Mouse (Mus musculus): ENCODE data around the gene Nemf. TPM values are rescaled to one million over a fixed set of nuclear protein-coding genes. Genes with fewer than 3 reads are reported as not detected.
"Not testable (repeated sequence)": the region's sequence is repeated elsewhere in the genome, so short reads cannot be mapped to it uniquely, and the experiment has no call there.

The Nemf gene
- 47.5 and 56.5 TPM in 2 replicates for polyA plus RNA-seq (2015; fragmentation: Nextera tagmentation; extraction: Ambion mirVana)

- peak within 1 kb of the TSS; percentile 92 for H3K27ac ChIP-seq
- under 1% methylated on average over 44 of the region's 50 CpGs for WGBS (ENCODE audit: insufficient replicate concordance)
- peak; percentile 81 for DNase-seq
- H3K4me3 ChIP-seq (replicated peaks): peak within 1 kb of the TSS; percentile 93
- ATAC-seq (ENCODE audit: low read depth): peak; percentile 41
- no peaks in the 10 kb centered on the region for H3K27me3 ChIP-seq
- peaks cover 33% of the 10 kb centered on the region for H3K36me3 ChIP-seq
- H3K4me1 ChIP-seq (replicated peaks): peaks cover 15% of the 10 kb centered on the region
- peak within 1 kb of the TSS; percentile 81 for H3K4me2 ChIP-seq
- H3K9me3 ChIP-seq (replicated peaks): no peaks in the 10 kb centered on the region
- H3K9ac ChIP-seq: peak within 1 kb of the TSS; percentile 94
Observed at GRCm38 (mm10) chr12:69356546-69357299, at the start of gene Nemf. Gene Nemf, minus strand, starts transcription at chr12:69357165.

GRCm38 (mm10) chr12:69402594-69403167, 45.7 kb upstream of the Nemf start:
- H3K9ac ChIP-seq: no peak overlapping the region
- H3K36me3 ChIP-seq: no peaks in the 10 kb centered on the region
- H3K9me3 ChIP-seq (replicated peaks): no peaks in the 10 kb centered on the region
- WGBS (ENCODE audit: insufficient replicate concordance): 73% methylated on average over 13 of the region's 13 CpGs
- DNase-seq (no peak), ATAC-seq (ENCODE audit: low read depth) (no peak)
- H3K4me1 ChIP-seq (replicated peaks): no peaks in the 10 kb centered on the region
- no peak overlapping the region for H3K4me2 ChIP-seq
- no peak overlapping the region for H3K4me3 ChIP-seq (replicated peaks)
- H3K27ac ChIP-seq: no peak overlapping the region
- H3K27me3 ChIP-seq: no peaks in the 10 kb centered on the region

- Histone ChIP-seq H3K9me3 (replicated peaks) (no peaks in the 10 kb centered on the region), H3K9ac (no peak overlapping the region), H3K27me3 (no peaks in the 10 kb centered on the region), H3K4me1 (replicated peaks) (no peaks in the 10 kb centered on the region), H3K4me3 (replicated peaks) (no peak overlapping the region), H3K36me3 (no peaks in the 10 kb centered on the region), H3K27ac (no peak overlapping the region), H3K4me2 (no peak overlapping the region)
- DNase-seq: no peak
- no peak for ATAC-seq (ENCODE audit: low read depth)
- 50% methylated on average over 9 of the region's 9 CpGs for WGBS (ENCODE audit: insufficient replicate concordance)
Observed at GRCm38 (mm10) chr12:69402100-69402499, 45.1 kb upstream of the Nemf start.

GRCm38 (mm10) chr12:69400871-69401286, 43.9 kb upstream of the Nemf start:
- Histone ChIP-seq H3K4me2 (no peak overlapping the region), H3K36me3 (no peaks in the 10 kb centered on the region), H3K4me1 (replicated peaks) (no peaks in the 10 kb centered on the region), H3K9ac (no peak overlapping the region), H3K9me3 (replicated peaks) (no peaks in the 10 kb centered on the region), H3K27me3 (no peaks in the 10 kb centered on the region), H3K27ac (no peak overlapping the region), H3K4me3 (replicated peaks) (no peak overlapping the region)
- ATAC-seq (ENCODE audit: low read depth) (no peak), DNase-seq (no peak)
- WGBS (ENCODE audit: insufficient replicate concordance): 11% methylated on average over 2 of the region's 2 CpGs

GRCm38 (mm10) chr12:69400367-69400766, 43.4 kb upstream of the Nemf start:
- no peaks in the 10 kb centered on the region for H3K36me3 ChIP-seq
- H3K4me3 ChIP-seq (replicated peaks): no peak overlapping the region
- H3K9me3 ChIP-seq (replicated peaks): no peaks in the 10 kb centered on the region
- DNase-seq: no peak
- H3K4me2 ChIP-seq: no peak overlapping the region
- no peak overlapping the region for H3K9ac ChIP-seq
- no peak overlapping the region for H3K27ac ChIP-seq
- no peaks in the 10 kb centered on the region for H3K4me1 ChIP-seq (replicated peaks)
- H3K27me3 ChIP-seq: no peaks in the 10 kb centered on the region
- WGBS (ENCODE audit: insufficient replicate concordance): 54% methylated on average over 4 of the region's 4 CpGs
- no peak for ATAC-seq (ENCODE audit: low read depth)

GRCm38 (mm10) chr12:69394456-69394855, 37.5 kb upstream of the Nemf start:
- Histone ChIP-seq H3K4me2 (no peak overlapping the region), H3K27me3 (no peaks in the 10 kb centered on the region), H3K27ac (no peak overlapping the region), H3K4me1 (replicated peaks) (peaks cover 15% of the 10 kb centered on the region), H3K4me3 (replicated peaks) (no peak overlapping the region), H3K9ac (no peak overlapping the region), H3K36me3 (no peaks in the 10 kb centered on the region), H3K9me3 (replicated peaks) (no peaks in the 10 kb centered on the region)
- ATAC-seq (ENCODE audit: low read depth): no peak
- WGBS (ENCODE audit: insufficient replicate concordance): 70% methylated on average over 6 of the region's 6 CpGs
- DNase-seq: no peak

- no peak overlapping the region for H3K27ac ChIP-seq
- no peak overlapping the region for H3K4me2 ChIP-seq
- H3K9ac ChIP-seq: no peak overlapping the region
- H3K4me1 ChIP-seq (replicated peaks): peaks cover 15% of the 10 kb centered on the region
- ATAC-seq (ENCODE audit: low read depth) (no peak), DNase-seq (no peak)
- H3K4me3 ChIP-seq (replicated peaks): no peak overlapping the region
- no peaks in the 10 kb centered on the region for H3K36me3 ChIP-seq
- WGBS (ENCODE audit: insufficient replicate concordance): 67% methylated on average over 10 of the region's 10 CpGs
- no peaks in the 10 kb centered on the region for H3K9me3 ChIP-seq (replicated peaks)
- H3K27me3 ChIP-seq: no peaks in the 10 kb centered on the region
Observed at GRCm38 (mm10) chr12:69393076-69393475, 36.1 kb upstream of the Nemf start.

GRCm38 (mm10) chr12:69390000-69390698, 33.2 kb upstream of the Nemf start:
- 65% methylated on average over 7 of the region's 7 CpGs for WGBS (ENCODE audit: insufficient replicate concordance)
- Histone ChIP-seq H3K4me3 (replicated peaks) (no peak overlapping the region), H3K9ac (no peak overlapping the region), H3K27ac (no peak overlapping the region), H3K4me2 (no peak overlapping the region), H3K36me3 (no peaks in the 10 kb centered on the region), H3K9me3 (replicated peaks) (no peaks in the 10 kb centered on the region), H3K27me3 (no peaks in the 10 kb centered on the region), H3K4me1 (replicated peaks) (peaks cover 15% of the 10 kb centered on the region)
- DNase-seq: no peak
- ATAC-seq (ENCODE audit: low read depth): no peak

- WGBS (ENCODE audit: insufficient replicate concordance): 52% methylated on average over 7 of the region's 7 CpGs
- ATAC-seq (ENCODE audit: low read depth) (no peak), DNase-seq (no peak)
- no peak overlapping the region for H3K4me2 ChIP-seq
- no peak overlapping the region for H3K9ac ChIP-seq
- no peak overlapping the region for H3K27ac ChIP-seq
- H3K36me3 ChIP-seq: no peaks in the 10 kb centered on the region
- peaks cover 20% of the 10 kb centered on the region for H3K4me1 ChIP-seq (replicated peaks)
- H3K4me3 ChIP-seq (replicated peaks): no peak overlapping the region
- no peaks in the 10 kb centered on the region for H3K9me3 ChIP-seq (replicated peaks)
- H3K27me3 ChIP-seq: no peaks in the 10 kb centered on the region
Observed at GRCm38 (mm10) chr12:69389273-69389938, 32.4 kb upstream of the Nemf start.

- Histone ChIP-seq H3K36me3 (no peaks in the 10 kb centered on the region), H3K27ac (no peak overlapping the region), H3K4me3 (replicated peaks) (no peak overlapping the region), H3K4me2 (no peak overlapping the region), H3K27me3 (no peaks in the 10 kb centered on the region), H3K9me3 (replicated peaks) (no peaks in the 10 kb centered on the region), H3K4me1 (replicated peaks) (peaks cover 29% of the 10 kb centered on the region), H3K9ac (no peak overlapping the region)
- ATAC-seq (ENCODE audit: low read depth): no peak
- DNase-seq: no peak
- WGBS (ENCODE audit: insufficient replicate concordance): 82% methylated on average over 10 of the region's 10 CpGs
Observed at GRCm38 (mm10) chr12:69388321-69388869, 31.4 kb upstream of the Nemf start.

GRCm38 (mm10) chr12:69386281-69386732, 29.3 kb upstream of the Nemf start:
- H3K9me3 ChIP-seq (replicated peaks); H3K4me2 ChIP-seq; H3K4me3 ChIP-seq (replicated peaks); ATAC-seq (ENCODE audit: low read depth); H3K36me3 ChIP-seq; H3K27me3 ChIP-seq; H3K27ac ChIP-seq; H3K9ac ChIP-seq; DNase-seq: not testable (repeated sequence)
- H3K4me1 ChIP-seq (replicated peaks): peaks cover 35% of the 10 kb centered on the region
- 67% methylated on average over 6 of the region's 12 CpGs for WGBS (ENCODE audit: insufficient replicate concordance)

Measured in liver, embryonic 13.5 days (tissue).